In the genomic region with DNA sequence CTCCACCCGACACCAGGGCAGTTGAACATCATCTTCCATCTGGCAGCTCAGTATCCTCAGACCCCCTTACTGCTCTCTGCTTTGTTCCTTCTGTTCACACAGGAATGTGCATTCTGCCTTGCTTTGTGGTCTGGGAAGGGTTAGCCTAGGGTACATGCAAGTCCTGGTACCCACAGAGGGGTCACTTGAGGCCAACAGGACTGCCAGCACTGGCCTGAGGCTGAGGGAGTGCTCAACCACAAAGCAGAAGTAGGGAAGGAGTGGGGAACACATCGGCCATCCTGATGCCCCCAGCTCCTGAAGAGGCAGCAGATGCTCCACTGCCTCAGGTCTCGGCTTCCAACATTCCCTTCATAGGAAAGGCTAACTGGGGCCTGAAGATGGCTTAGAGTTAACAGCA, we compare ENCODE assay signal across 24 mouse cellular contexts.
"Had no signal": no experiment of that assay in that cellular context is flagged by ENCODE, and none has a peak within 500 bp of the region (broad histone marks: within the 10 kb centered on the region; RNA-seq: fewer than 3 reads in every experiment).

No protein-coding gene starts in this region.

- H3K4me2 ChIP-seq: limb, embryonic 13.5 days; liver, embryonic 12.5 days; liver, embryonic 15.5 days; lung, embryonic 15.5 days; midbrain, embryonic 12.5 days; midbrain, embryonic 15.5 days; neural tube, embryonic 12.5 days; neural tube, embryonic 15.5 days had no signal

- ATAC-seq: liver, embryonic 12.5 days; midbrain, embryonic 15.5 days had no signal

- H3K9ac ChIP-seq: limb, embryonic 13.5 days; liver, embryonic 12.5 days; liver, embryonic 15.5 days; lung, embryonic 15.5 days; midbrain, embryonic 12.5 days; midbrain, embryonic 15.5 days; neural tube, embryonic 12.5 days; neural tube, embryonic 15.5 days had no signal

- H3K27me3 ChIP-seq: limb, embryonic 13.5 days; liver, embryonic 15.5 days; lung, embryonic 15.5 days; midbrain, embryonic 12.5 days; midbrain, embryonic 15.5 days; neural tube, embryonic 12.5 days; neural tube, embryonic 15.5 days had no signal

- H3K27ac ChIP-seq: limb, embryonic 10.5 days; limb, embryonic 13.5 days; liver, embryonic 12.5 days; liver, embryonic 15.5 days; lung, embryonic 15.5 days; midbrain, embryonic 12.5 days; midbrain, embryonic 15.5 days; neural tube, embryonic 12.5 days; neural tube, embryonic 15.5 days; stomach, postnatal 0 days had no signal

- DNase-seq: kidney, adult 9 months; kidney, postnatal 14 days; kidney, postnatal 4 days; layer of hippocampus, adult 9-11 months; liver; lung, adult 18-20 months; lung, postnatal 10 days; lung, postnatal 36 days; right cerebral cortex, adult 18-20 months; right cerebral cortex, postnatal 14 days; right cerebral cortex, postnatal 4 days; thymus, adult 2 months; thymus, postnatal 14 days; thymus, postnatal 4 days had no signal

- H3K9me3 ChIP-seq: limb, embryonic 10.5 days; limb, embryonic 13.5 days; liver, embryonic 12.5 days; liver, embryonic 15.5 days; lung, embryonic 15.5 days; midbrain, embryonic 12.5 days; midbrain, embryonic 15.5 days; neural tube, embryonic 12.5 days; neural tube, embryonic 15.5 days had no signal

- H3K4me3 ChIP-seq: limb, embryonic 10.5 days; limb, embryonic 13.5 days; liver, embryonic 12.5 days; liver, embryonic 15.5 days; lung, embryonic 15.5 days; midbrain, embryonic 12.5 days; midbrain, embryonic 15.5 days; neural tube, embryonic 12.5 days; neural tube, embryonic 15.5 days had no signal

- H3K4me1 ChIP-seq: limb, embryonic 13.5 days; liver, embryonic 12.5 days; liver, embryonic 15.5 days; lung, embryonic 15.5 days; midbrain, embryonic 12.5 days; midbrain, embryonic 15.5 days; neural tube, embryonic 12.5 days; neural tube, embryonic 15.5 days had no signal

- H3K36me3 ChIP-seq: limb, embryonic 10.5 days; liver, embryonic 12.5 days; liver, embryonic 15.5 days; lung, embryonic 15.5 days had no signal
